Mouse (Mus musculus) forebrain, embryonic 12.5 days (tissue): ENCODE measurements around the gene Nupr1. TPM values are rescaled to one million over a fixed set of nuclear protein-coding genes. Genes with fewer than 3 reads are reported as not detected.

Experiments
- ATAC-seq: fragments of 200-750 bp; cut with Nextera tagmentation; 2 replicates; pipeline ENCODE4 v1.8.0; 2017; ENCODE audit warnings: moderate TSS enrichment; ENCODE audit not compliant: low FRiP score
- H3K27ac ChIP-seq: fragments of 300-500 bp; sonication (generic); 2 replicates; pipeline ENCODE4 v1.5.1; 2016; ENCODE audit warnings: mild to moderate bottlenecking
- H3K27me3 ChIP-seq: fragments of 300-500 bp; sonication (generic); 2 replicates; pipeline ENCODE4 v1.6.1; 2016; ENCODE audit warnings: mild to moderate bottlenecking
- H3K36me3 ChIP-seq: fragments of 300-500 bp; sonication (generic); replicated peaks from 2 replicates; pipeline ENCODE4 v1.6.1; 2016; ENCODE audit warnings: mild to moderate bottlenecking
- H3K4me1 ChIP-seq: fragments of 300-500 bp; sonication (generic); 2 replicates; pipeline ENCODE4 v1.6.1; 2016
- H3K4me2 ChIP-seq: fragments of 300-500 bp; sonication (generic); 2 replicates; pipeline ENCODE4 v1.6.1; 2016; ENCODE audit warnings: mild to moderate bottlenecking, moderate library complexity
- H3K4me3 ChIP-seq: fragments of 300-500 bp; sonication (generic); replicated peaks from 2 replicates; pipeline ENCODE4 v1.5.1; 2016; ENCODE audit warnings: mild to moderate bottlenecking
- H3K9ac ChIP-seq: fragments of 300-500 bp; sonication (generic); 2 replicates; pipeline ENCODE4 v1.6.1; 2016; ENCODE audit warnings: mild to moderate bottlenecking
- H3K9me3 ChIP-seq: fragments of 300-500 bp; sonication (generic); 2 replicates; pipeline ENCODE4 v1.6.1; 2016
- WGBS: fragments of 180-500 bp; shearing (Covaris S2); methylation state at CpG from one replicate; pipeline ENCODE4 v1.1.7; 2016; 5-methylcytosine and 5-hydroxymethylcytosine counted together
- polyA plus RNA-seq: library from polyadenylated mRNA; unstranded; fragments of >200 nt; fragmentation: Nextera tagmentation; extraction: Ambion mirVana; gene quantifications from 2 replicates; pipeline ENCODE4 v1.2.1, GENCODE M21; 2016

Gene Nupr1
- polyA plus RNA-seq = 3.1 and 3.8 TPM in 2 replicates

DNA sequence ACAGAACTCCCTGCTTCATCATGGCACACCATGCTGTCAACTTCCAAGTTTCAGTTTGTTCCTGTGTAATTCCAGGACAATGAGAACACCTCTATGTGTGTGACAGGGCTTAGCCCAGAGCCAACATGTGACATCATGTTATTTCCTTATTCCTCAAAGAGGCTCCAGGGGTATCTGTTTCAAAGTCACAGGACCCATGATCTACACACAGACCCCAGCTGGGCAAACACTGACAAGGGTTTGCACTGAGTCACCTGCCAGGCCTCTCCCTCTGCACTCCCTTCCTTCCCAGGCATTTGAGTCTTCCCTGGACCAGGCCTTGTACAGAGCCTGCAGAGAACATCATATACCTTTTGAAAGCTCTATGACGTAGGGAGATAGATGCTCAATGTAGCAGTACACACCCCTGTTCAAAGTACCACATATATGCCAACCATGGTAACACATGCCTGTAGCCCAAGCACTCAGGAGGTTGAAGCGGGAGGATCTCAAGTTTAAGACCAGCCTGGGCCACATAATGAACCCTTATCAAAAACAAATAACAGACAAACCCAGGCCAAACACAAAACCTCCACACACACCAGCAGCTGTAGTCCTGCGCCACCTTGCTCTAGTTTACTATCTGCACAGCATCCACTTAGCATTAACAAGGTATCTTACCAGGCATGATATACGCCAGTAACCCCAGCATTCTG lies at the start of gene Nupr1:
Gene Nupr1, minus strand, starts transcription at position 38 of the 695 bp plus-strand sequence.
- Histone ChIP-seq H3K9ac (no peak within 1 kb of the TSS), H3K4me3 (no peak within 1 kb of the TSS), H3K36me3 (no peaks in the 10 kb centered on the region), H3K9me3 (no peaks in the 10 kb centered on the region), H3K4me1 (no peaks in the 10 kb centered on the region), H3K27ac (no peak within 1 kb of the TSS), H3K4me2 (no peak within 1 kb of the TSS), H3K27me3 (0 out of 2 replicates have a peak, but pooled peaks cover 5% of the 10 kb centered on the region)
- 91% methylated on average over 4 of the region's 4 CpGs for WGBS
- ATAC-seq = no peak

GRCm38 (mm10) chr7:126679683-126680082 lies 49.0 kb upstream of the Nupr1 start:
- no peaks in the 10 kb centered on the region for H3K27me3 ChIP-seq
- no peak overlapping the region for H3K4me3 ChIP-seq
- H3K4me1 ChIP-seq = no peaks in the 10 kb centered on the region
- no peak for ATAC-seq
- H3K9ac ChIP-seq = no peak overlapping the region
- WGBS = 94% methylated on average over 5 of the region's 5 CpGs
- H3K27ac ChIP-seq = no peak overlapping the region
- no peak overlapping the region for H3K4me2 ChIP-seq
- H3K36me3 ChIP-seq = peaks cover 12% of the 10 kb centered on the region
- H3K9me3 ChIP-seq = no peaks in the 10 kb centered on the region

DNA sequence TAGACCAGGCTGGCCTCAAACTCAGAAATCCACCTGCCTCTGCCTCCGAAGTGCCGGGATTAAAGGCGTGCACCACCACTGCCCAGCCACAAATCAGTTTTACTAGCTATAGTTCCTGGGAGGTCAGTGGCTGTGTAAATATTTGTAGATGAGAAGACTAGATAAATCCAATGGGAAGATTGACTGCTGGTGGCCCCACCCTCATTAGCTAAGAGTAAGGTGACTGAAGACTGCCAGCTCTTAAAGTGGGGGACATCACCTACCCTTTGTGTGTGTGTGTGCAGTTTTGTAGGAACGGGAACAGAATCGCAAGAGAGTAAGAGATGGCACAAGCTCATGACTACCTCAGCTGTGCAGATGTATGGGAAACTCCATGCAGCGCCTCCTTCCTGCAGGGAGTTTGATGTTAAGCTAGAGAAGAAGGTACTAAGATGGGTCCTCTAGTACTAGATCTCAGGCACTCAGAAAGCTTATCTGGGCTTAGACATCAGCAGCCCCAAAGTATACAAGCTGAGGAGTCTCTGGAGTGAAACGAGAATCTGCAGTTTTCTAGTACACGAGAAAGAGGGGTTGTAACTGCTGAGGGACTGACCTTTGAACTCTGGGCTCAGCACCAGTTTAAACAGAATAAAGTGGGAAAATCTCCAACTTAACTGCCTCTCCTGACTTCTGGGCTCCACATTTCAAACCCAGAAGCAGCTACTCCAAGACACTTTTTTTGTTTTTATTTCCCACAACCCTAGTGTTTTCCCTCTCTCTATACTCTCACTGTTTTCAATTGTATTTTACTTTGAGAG lies 48.1 kb upstream of the Nupr1 start:
- Histone ChIP-seq H3K9ac (no peak overlapping the region), H3K27ac (no peak overlapping the region), H3K9me3 (no peaks in the 10 kb centered on the region), H3K4me1 (no peaks in the 10 kb centered on the region), H3K36me3 (peaks cover 12% of the 10 kb centered on the region), H3K4me3 (no peak overlapping the region), H3K27me3 (no peaks in the 10 kb centered on the region), H3K4me2 (no peak overlapping the region)
- ATAC-seq = no peak
- WGBS = 87% methylated on average over 8 of the region's 8 CpGs

DNA sequence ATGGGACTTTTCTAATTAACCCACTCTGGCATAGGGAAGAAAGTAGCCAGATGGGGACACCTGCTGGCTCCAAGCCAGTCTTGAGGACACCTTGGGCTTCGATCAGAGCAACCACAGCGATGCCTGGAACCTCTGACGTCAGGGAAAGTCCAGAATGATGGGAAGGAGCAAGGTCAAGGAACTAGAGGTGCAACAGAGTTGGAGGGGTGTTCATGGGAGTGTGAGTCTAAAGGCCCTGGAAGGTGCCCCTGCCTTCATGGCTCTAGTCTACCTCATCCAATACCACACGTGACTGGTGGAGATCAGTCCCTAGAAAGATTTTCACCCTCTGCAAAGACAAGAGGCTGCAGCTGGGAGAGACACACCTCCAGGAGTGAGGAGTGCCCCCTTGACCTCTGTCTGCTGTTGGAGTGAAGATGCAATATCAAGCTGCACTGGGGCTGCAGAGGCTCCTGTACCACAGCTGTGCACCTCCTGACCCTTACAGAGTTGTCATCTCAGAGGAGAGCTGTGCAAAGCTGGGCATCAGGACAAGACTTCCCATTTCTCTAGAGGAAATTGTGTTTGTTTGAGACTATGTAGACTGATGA lies 46.1 kb upstream of the Nupr1 start:
- H3K4me3 ChIP-seq = no peak overlapping the region
- H3K36me3 ChIP-seq = peaks cover 22% of the 10 kb centered on the region
- H3K4me2 ChIP-seq = no peak overlapping the region
- no peaks in the 10 kb centered on the region for H3K9me3 ChIP-seq
- H3K27me3 ChIP-seq = no peaks in the 10 kb centered on the region
- H3K27ac ChIP-seq = no peak overlapping the region
- no peaks in the 10 kb centered on the region for H3K4me1 ChIP-seq
- 92% methylated on average over 4 of the region's 4 CpGs for WGBS
- no peak overlapping the region for H3K9ac ChIP-seq
- no peak for ATAC-seq

GRCm38 (mm10) chr7:126676207-126676606 lies 45.5 kb upstream of the Nupr1 start, which contains the start of gene Sult1a1:
TSS of gene Sult1a1 (minus strand) at chr7:126676432.
- no peak for ATAC-seq
- no peaks in the 10 kb centered on the region for H3K9me3 ChIP-seq
- H3K36me3 ChIP-seq = peaks cover 27% of the 10 kb centered on the region
- H3K27me3 ChIP-seq = no peaks in the 10 kb centered on the region
- H3K4me1 ChIP-seq = no peaks in the 10 kb centered on the region
- H3K27ac ChIP-seq = no peak within 1 kb of the TSS
- no peak within 1 kb of the TSS for H3K9ac ChIP-seq
- no peak within 1 kb of the TSS for H3K4me3 ChIP-seq
- no peak within 1 kb of the TSS for H3K4me2 ChIP-seq
- 79% methylated on average over 1 of the region's 1 CpGs for WGBS

- Histone ChIP-seq H3K9ac (no peak overlapping the region), H3K27me3 (no peaks in the 10 kb centered on the region), H3K4me2 (no peak overlapping the region), H3K36me3 (peaks cover 38% of the 10 kb centered on the region), H3K9me3 (no peaks in the 10 kb centered on the region), H3K4me1 (no peaks in the 10 kb centered on the region), H3K27ac (no peak overlapping the region), H3K4me3 (no peak overlapping the region)
- ATAC-seq = no peak
- 96% methylated on average over 8 of the region's 8 CpGs for WGBS
These were observed 44.4 kb upstream of the Nupr1 start for GRCm38 (mm10) chr7:126675104-126675503.

- H3K9me3 ChIP-seq = no peaks in the 10 kb centered on the region
- no peak overlapping the region for H3K4me2 ChIP-seq
- no peaks in the 10 kb centered on the region for H3K4me1 ChIP-seq
- no peak overlapping the region for H3K27ac ChIP-seq
- H3K36me3 ChIP-seq = peaks cover 49% of the 10 kb centered on the region
- no peak overlapping the region for H3K9ac ChIP-seq
- no peaks in the 10 kb centered on the region for H3K27me3 ChIP-seq
- no peak for ATAC-seq
- no peak overlapping the region for H3K4me3 ChIP-seq
- 95% methylated on average over 9 of the region's 9 CpGs for WGBS
These were observed 41.5 kb upstream of the Nupr1 start for GRCm38 (mm10) chr7:126672111-126672510.

GRCm38 (mm10) chr7:126670152-126670551 lies 39.5 kb upstream of the Nupr1 start:
- no peaks in the 10 kb centered on the region for H3K9me3 ChIP-seq
- 94% methylated on average over 3 of the region's 3 CpGs for WGBS
- peaks cover 54% of the 10 kb centered on the region for H3K36me3 ChIP-seq
- no peak overlapping the region for H3K27ac ChIP-seq
- no peaks in the 10 kb centered on the region for H3K27me3 ChIP-seq
- H3K4me2 ChIP-seq = no peak overlapping the region
- no peak overlapping the region for H3K4me3 ChIP-seq
- no peaks in the 10 kb centered on the region for H3K4me1 ChIP-seq
- no peak overlapping the region for H3K9ac ChIP-seq
- ATAC-seq = no peak

GRCm38 (mm10) chr7:126668452-126668851 lies 37.8 kb upstream of the Nupr1 start:
- Histone ChIP-seq H3K36me3 (peaks cover 60% of the 10 kb centered on the region), H3K27ac (no peak overlapping the region), H3K9me3 (no peaks in the 10 kb centered on the region), H3K27me3 (no peaks in the 10 kb centered on the region), H3K9ac (no peak overlapping the region), H3K4me1 (no peaks in the 10 kb centered on the region), H3K4me3 (no peak overlapping the region), H3K4me2 (no peak overlapping the region)
- WGBS = 89% methylated on average over 5 of the region's 5 CpGs
- no peak for ATAC-seq

DNA sequence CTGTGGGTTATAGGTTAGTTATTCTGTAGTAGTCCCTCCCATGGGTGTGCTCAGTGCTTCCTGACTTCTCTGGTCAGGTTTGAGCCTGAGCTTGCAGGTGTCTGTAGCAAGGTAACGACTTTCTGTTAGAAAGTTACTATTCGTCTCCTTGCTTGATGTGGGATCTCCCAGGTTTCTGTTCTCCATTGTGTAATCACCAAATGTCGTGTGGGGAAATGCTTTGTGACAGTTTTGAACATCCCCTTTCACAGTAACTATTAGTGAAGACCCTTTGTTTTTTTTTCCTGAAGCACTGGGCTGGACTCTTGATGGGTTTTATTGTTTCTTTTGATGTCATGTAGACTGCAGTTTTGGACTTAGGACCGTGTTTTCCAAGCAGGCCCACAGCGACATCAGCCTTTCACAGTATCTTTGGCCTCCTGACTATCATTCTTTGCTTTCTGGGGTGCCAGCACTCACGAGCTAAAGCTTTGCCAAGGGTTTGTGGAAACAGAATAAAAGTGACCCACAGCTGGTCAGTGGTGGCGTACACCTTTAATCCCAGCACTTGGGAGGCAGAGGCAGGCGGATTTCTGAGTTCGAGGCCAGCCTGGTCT lies 36.9 kb upstream of the Nupr1 start:
- no peak overlapping the region for H3K9ac ChIP-seq
- H3K27me3 ChIP-seq = no peaks in the 10 kb centered on the region
- WGBS = 91% methylated on average over 9 of the region's 9 CpGs
- ATAC-seq = no peak
- no peaks in the 10 kb centered on the region for H3K9me3 ChIP-seq
- H3K4me2 ChIP-seq = no peak overlapping the region
- no peak overlapping the region for H3K4me3 ChIP-seq
- no peak overlapping the region for H3K27ac ChIP-seq
- peaks cover 59% of the 10 kb centered on the region for H3K36me3 ChIP-seq
- no peaks in the 10 kb centered on the region for H3K4me1 ChIP-seq

DNA sequence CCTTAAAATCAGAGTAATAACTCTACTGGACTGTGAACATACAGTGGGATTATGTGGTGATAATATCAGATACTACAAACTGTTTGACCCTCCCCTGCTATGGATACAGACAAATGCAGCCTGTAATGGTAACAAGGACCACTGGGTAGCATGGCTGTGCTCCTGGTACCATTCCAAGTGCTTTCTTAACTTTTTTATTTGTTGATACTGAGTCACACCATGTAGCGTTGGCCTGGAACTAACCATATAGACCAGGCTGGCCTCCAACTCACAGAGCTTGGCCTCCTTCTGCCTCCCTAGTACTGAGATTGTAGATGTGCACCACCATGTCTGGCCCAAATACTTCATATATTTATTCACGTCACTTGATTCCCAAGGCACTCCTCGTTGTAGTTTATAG lies 34.6 kb upstream of the Nupr1 start:
- H3K4me3 ChIP-seq = no peak overlapping the region
- no peak overlapping the region for H3K27ac ChIP-seq
- WGBS = 93% methylated on average over 3 of the region's 3 CpGs
- peaks cover 36% of the 10 kb centered on the region for H3K36me3 ChIP-seq
- H3K4me1 ChIP-seq = no peaks in the 10 kb centered on the region
- H3K9ac ChIP-seq = no peak overlapping the region
- H3K4me2 ChIP-seq = no peak overlapping the region
- H3K9me3 ChIP-seq = no peaks in the 10 kb centered on the region
- ATAC-seq = no peak
- no peaks in the 10 kb centered on the region for H3K27me3 ChIP-seq

DNA sequence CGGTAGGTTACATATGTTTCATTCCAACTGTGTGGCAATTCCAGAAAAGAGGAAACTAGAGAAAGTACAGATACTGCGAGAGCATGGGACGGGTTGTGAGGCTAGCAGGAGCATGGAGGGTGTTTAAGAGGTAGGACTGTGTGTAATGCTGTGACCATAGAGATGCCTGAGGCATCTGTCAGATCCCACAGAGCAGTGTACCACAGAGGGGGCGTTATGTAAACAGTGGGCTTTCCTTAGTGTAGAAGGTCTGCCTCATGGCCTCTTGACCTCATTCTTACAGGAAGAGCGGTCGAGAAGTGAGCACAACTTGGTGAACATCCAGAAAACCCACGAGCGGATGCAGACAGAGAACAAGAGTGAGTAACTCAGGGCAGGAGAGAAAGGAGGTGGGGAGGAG lies 33.0 kb upstream of the Nupr1 start:
- Histone ChIP-seq H3K27ac (no peak overlapping the region), H3K27me3 (no peaks in the 10 kb centered on the region), H3K4me1 (no peaks in the 10 kb centered on the region), H3K4me3 (no peak overlapping the region), H3K9me3 (no peaks in the 10 kb centered on the region), H3K9ac (no peak overlapping the region), H3K36me3 (peaks cover 27% of the 10 kb centered on the region), H3K4me2 (no peak overlapping the region)
- no peak for ATAC-seq
- 86% methylated on average over 8 of the region's 8 CpGs for WGBS
